Mouse (Mus musculus): ENCODE measurements around the gene Xkr8.
A peak's percentile ranks its signal among the peaks of the same experiment; 100 is the strongest.

Gene Xkr8

DNA sequence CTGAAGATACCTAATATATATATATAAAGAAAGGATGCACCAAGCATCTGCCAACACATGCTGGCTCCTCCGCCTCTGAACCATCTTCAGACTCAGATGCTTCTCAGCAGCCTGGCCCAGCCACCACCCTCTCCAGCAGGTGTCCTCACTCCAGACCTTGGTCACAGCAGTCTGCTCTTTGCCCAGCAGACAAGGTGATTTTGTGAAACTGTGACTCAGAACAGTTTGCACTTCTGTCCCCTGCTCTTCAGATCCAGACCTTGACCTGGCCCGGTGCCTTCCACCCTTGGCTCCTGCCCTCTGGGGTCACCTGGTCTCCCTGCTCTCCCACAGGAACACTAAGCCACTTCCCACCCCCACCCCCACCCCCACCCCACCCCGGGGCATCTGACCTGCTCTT, 3.5 kb upstream of the Xkr8 start:
- peak in 1 of 2 experiments; percentile 9 for DNase-seq

DNA sequence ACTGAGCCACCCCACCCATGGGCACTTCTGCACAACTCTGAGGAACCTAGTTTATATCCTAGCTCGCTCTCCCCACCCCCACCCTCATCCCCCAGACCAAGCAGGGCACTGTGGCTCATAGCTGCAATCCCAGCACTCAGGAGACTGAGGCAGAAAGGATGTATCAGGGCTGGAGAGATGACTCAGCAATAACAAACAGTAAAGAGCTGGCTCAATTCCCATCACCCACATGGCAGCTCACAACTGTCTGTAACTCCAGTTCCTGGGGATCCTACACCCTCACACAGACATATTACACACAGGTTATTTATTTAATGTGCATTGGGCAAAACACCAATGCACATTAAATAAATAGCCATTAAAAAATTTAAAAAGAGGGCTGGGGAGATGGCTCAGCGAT, 3.0 kb upstream of the Xkr8 start:
- no peak for DNase-seq

DNA sequence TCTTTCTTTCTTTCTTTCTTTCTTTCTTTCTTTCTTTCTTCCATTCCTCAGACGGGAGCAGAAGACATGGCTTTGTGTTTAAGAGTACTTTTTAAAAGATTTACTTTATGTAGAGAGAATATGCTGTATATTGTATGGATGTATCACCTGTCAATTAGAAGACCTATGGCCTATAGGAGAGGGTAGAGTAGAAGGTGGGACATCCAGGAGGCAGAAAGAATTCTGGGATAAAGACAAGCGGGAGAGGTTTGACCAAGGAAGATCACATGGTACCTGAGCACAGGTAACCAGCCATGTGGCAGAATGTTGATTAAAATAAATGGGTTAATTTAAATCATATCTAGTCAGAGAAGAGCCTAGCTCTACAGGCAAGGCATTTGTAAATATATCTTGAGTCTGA, 2.4 kb upstream of the Xkr8 start:
- DNase-seq = no peak

DNA sequence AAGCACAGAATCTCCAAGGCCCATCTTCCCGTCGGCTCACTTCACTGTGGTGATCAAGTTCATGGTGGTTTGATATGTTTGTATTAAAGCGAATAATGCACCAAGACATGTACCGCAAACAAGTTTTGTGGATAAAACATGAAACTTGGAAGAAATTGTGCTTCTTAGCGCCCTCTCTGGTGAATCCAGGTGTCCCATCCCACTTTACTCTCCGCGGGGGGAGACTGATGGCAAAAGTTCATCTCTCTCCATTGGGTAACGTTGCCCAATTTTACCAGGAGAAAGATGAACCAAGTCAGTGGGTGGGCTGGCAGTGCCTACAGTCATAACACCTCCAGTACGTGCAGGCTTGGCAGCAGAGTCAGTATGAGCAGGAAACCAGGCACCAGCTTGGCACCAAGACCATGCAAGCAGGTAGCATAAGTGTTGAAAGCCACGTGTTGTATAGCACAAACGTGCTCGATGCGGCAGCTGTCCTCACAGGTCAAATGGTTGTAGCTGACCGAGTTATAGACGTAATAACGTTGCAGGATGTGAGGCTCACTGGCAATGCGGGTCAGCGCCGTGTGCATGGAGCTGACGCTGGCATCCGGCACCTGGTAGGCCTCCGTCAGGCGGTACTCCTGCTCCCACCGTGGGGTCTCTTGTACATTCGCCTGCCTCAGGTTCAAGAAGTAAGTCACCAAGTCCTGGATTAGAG, 875 bp upstream of the Xkr8 start:
- no peak for DNase-seq

DNA sequence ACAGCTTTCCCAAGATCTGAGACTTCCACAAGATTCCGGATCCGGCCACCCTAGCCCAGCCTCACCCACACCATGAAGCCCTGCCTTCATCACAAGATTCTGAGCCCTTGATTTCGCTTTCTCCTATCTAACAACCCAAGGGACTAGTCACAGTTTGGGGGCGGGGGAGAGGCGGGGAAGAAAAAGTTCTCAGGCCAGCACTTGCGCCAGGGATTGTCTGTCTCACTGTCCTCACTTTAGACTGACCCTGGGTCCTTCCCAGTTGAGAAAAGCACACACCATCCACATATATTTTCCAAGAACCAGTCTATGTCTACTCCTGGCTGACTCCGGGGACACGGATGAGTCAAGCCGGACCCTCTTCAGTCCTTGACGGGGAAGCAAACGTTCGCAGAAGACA, 730 bp downstream of the Xkr8 start:
- no peak for DNase-seq

DNA sequence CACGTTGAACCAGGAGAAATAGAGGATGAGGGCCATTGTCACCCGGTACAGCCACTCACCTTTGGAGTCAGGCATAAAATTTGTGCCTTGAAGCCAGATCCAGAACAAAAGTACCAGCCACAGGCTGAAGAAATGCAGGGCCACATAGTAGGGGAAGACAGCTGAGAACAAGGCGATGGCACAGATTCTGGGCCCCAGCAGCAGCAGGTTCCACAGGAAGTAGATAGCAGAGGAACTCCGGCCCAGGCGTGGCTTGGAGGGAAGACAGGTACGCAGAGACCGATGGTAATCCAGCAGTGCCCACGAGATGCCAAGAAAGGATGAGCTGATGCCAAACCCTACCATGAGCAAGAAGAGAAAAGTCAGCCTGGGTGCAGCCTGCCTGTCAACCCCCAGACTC, 4.1 kb downstream of the Xkr8 start:
- no peak for DNase-seq

DNA sequence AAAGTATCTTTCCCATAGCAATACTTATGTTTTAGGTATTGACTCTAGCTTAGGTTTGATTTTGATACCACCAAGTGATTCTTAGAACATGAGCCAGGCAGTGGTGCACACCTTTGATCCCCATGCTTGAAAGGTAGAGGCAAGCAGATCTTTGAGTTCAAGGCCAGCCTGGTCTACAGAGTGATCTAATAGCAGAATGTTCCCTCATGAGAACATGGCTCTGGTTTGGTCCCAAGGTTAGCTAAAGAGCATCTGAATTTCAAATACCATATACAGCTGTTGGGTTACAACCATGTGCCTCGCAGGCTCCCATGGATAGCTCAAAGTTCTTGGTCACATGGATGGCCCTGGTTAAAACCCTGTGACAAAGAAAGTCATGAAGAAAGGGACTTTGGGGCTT, 14.1 kb downstream of the Xkr8 start:
- no peak for DNase-seq

DNA sequence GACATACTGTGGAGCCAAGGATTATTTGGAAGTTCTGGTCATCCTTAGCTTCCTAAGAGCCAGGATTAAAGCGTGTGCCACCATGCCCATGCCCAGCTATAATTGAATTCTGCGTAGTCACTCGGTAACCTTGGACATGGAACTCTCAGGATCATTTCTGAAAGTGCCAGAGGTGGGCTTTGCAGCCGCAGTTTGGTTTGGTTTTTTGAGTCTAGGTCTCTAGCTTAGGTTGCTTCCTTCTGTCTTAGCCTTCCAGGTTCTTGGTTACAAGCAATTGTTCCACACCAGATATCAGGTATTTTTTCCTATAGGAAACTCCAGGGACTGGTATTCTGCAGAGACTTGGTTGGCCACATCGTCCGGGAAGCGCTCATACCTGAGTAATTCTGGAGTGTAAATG, 19.2 kb downstream of the Xkr8 start:
- no peak for DNase-seq

DNA sequence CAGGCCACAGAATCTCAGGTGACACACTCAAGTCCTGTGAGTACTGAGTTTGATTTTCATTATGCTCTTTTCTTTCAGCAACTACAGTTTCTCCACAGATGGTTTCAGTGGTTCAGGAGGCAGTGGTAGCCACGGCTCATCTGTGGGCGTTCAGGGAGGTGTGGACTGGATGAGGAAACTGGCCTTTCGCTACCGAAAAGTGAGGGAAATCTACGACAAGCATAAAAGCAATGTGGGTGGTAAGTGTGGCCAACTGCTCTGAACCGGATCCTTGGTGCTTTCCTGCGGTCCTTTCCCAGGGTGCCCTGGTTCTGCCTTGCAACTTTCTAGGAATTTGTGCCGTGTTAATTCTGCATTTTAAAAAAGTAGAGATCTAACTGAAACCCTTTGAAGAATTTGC, 25.5 kb downstream of the Xkr8 start:
- no peak for DNase-seq

DNA sequence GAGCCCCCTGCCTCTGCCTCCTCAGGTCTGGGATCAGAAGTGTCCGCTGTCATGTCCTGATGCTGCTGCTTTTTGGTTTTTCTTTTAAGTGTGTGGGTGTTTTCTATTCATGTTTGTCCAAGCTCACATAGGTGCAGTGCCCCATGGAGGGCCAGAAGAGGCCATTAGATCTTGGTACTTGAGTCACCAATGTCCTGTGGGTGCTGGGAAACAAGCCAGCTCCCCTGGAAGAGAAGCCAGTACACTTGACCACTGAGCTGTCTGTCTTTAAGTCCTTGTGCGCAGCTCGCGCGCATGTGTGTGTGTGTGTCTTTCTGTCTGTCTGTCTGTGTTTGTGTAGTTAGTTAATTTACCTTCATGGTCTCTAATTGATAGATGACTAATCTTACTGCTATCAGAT, 30.3 kb downstream of the Xkr8 start:
- no peak for DNase-seq

DNA sequence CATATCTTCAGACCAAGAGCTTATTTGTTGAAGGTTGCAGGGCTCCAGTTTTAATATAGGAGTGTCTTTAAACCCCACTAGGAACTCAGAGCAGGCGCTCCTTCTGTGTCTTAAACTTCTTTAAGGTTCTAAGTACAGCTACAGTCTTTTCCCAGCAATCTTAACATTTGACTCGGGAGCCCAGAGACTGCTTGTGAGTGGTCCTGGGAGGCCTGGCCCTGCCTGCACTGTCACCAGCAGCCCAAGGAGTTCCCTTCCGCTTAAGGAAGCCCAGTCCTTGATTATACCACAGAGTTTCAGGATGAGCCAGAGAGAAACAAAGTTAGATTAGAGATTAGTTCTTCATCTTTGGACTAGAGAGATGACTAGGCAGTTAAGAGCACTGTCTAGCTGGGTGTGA, 39.0 kb downstream of the Xkr8 start:
- no peak for DNase-seq

DNA sequence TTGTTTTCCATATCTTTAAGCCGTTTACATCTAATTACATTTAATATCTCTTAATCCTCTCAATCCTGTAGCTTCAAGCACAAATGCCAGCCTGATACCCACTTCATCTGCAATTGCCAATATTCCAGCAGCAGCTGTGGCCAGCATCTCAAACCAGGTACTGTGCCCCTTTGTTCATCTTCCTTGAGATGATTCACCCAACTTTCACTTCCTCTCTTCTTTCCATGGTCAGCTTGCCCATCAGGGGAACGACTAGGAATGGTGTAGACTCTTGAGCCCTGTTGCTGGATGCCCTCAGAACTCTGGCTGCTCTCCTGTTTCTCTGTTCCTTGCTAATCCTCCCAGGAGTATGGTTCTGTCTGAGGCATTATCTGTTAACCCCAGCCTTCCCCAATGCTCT, 42.7 kb downstream of the Xkr8 start:
- DNase-seq = no peak

DNA sequence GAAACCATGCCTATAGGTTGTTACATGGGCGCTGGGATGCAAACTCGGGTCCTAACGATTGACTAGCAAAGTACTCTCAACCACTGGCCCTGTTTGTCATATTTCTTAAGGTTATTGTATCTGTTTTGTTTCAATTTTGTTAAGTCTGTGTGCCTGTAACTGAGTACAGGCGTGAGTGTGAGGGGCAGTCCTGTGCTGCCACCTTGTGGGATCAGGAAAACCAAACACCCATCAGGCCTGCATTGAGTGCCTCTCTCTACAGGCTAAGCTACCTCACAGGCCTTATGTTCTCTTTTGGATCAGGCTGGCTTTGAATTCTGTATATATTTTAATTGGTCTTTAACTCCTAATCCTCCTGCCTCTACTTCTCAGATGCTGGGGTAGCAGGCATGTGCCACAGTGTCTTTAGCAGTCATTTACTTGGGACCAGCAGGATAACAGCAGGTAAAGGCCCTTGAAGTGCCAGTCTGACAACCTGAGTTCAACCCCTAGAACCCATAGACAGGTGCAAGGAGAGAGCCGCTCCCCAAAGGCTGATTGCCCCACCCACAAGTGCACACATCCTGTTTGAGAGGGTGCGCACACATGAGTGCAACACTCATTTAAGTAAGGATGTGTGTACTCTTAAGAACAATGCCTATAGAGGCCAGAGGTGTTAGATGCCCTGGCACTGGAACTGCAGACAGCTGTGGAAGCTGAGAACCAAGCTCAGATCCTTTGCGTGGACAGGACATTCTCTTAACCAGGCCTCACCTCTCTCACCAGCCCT, 55.4 kb downstream of the Xkr8 start:
- peak; percentile 53 to 60 for DNase-seq

All from B cell, adult 2 months (primary cell).